Mouse (Mus musculus) megakaryocyte-erythroid progenitor cell, adult 5-6 weeks (primary cell): ENCODE measurements around the gene Ptpn7. TPM values are rescaled to one million over a fixed set of nuclear protein-coding genes. Genes with fewer than 3 reads are reported as not detected.

Experiments used
- ATAC-seq: replicated peaks from 2 replicates; pipeline ENCODE4 v1.8.0; 2016; ENCODE audit warnings: mild to moderate bottlenecking, inconsistent platforms; ENCODE audit not compliant: severe bottlenecking, poor library complexity, low FRiP score, low TSS enrichment
- total RNA-seq, 2 experiments: library from RNA; stranded (forward) in 1 of 2; stranded (reverse) in 1 of 2; fragments of 200-1000, 215-1000 nt in 1 of 2; fragments of >200 nt in 1 of 2; fragmentation: Nextera tagmentation in 1 of 2; gene quantifications; 2 replicates each; pipeline ENCODE4 v1.2.3; 2014 to 2017

Ptpn7 gene
- total RNA-seq, 2 experiments from 2014 or later: 93.7 to 110 TPM

DNA sequence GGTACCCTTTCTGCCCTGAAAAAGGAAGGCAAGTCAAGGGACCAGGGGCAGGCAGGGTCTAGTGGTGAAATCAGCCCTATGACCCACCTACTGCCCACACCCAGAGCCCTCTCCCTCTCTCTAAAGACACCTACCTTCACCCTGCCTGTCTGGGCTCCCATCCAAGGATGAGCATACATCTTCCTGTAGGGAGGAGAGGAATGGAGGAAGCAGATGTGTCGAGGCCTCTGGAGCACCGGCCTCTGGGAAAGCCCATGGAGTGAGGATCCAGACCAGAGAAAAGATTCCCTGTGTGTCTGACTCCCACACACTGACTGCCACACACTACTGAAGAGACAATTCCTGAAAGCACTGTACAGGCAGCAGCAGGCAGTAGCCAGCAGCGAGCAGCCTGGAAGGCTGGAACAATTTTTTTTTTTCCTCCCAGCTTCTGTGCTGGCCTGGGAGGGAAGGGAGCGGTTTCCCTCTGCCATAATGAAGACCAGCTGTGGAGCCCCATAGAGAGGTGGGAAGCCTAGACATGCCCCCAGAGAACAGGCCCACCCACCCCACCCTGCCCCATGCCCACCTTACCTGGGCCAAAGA is 6.0 kb upstream of the Ptpn7 start:
- ATAC-seq: no peak

DNA sequence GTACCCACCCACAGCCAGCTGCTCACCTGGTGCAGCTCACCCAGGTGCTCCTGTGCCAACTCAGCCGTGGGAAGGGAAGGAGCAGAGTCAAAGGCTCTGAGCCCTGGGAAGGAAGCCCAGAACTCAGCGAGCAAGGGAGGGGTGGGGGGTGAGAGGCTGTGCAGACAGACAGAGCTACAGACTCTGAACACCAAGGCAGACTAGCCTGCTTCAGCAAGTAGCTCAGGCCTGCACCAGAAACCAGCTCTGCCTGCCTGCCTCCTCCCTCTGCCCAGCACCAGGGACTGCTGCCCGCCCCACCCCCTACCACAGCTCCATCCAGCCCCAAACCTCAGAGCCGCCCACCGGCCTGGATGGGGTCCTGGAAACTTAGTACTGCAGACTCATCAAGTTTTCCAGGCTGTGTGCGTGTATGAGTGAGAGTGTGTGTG is 4.5 kb upstream of the Ptpn7 start:
- no peak for ATAC-seq

- ATAC-seq: no peak
These were observed 3.5 kb upstream of the Ptpn7 start for GRCm38 (mm10) chr1:135128986-135129385.

DNA sequence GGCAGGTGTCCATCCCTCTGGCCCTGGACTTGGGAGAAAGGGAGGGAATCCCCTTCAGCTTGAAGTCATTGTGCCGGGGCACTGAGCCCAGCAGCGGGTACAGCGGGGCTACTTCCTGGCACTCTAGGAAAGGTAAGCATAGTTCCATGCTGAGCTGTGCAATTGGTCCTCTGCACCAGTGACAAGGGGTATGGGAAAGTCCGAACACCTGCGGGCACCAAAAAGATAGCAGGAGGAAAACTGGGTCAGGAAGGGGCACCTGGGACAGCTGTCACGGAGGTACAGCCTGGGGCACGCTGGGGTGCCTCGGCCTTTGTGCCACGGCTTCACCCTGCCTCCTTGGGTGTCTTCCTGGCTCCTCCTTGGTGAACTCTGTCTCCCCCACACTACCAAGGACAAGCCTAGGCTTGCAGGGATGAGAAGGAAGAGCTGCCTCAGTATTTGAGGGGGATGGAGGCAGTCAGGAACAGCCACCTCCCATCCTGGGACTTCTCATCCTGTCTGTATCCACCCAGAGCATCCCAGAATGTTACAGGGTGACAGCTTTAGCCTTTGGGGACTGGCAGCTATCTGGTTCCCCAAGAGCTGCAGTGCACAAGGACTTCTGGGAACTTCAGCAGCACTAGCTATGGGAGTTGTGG is 2.8 kb upstream of the Ptpn7 start:
- no peak for ATAC-seq

DNA sequence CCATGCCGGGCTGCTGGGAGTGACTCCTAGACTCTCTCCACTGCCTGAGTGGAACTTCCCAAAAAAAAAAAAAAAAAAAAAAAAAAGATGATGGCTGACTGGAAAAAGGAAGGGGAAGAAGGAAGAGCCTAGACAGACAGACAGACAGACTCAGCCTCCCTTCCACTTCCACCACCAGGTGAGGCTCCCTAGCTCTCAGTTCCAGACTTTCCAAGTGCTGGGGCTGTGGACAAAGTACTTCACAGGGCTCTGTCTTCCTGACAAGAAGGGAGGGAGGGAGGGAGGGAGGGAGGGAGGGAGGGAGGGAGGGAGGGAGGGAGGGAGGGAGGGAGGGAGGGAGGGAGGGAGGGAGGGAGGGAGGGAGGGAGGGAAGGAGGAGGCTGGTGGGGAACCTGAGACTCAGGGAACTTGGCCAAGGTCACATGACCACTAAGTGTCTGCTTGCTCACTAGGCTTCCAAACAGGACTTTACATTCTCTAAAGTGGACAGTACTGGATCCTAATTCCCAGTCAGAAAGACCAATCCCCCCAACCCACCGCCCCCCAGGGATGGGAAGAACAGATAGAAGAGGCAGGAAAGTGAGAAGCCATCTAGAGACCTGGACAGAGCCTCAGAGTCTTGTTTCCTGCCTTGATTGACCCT is 2.0 kb upstream of the Ptpn7 start:
- no peak for ATAC-seq

- peak; percentile 33 for ATAC-seq
These were observed 1.5 kb upstream of the Ptpn7 start for GRCm38 (mm10) chr1:135131034-135131433.

GRCm38 (mm10) chr1:135131560-135131959 is 940 bp upstream of the Ptpn7 start:
- ATAC-seq: no peak

DNA sequence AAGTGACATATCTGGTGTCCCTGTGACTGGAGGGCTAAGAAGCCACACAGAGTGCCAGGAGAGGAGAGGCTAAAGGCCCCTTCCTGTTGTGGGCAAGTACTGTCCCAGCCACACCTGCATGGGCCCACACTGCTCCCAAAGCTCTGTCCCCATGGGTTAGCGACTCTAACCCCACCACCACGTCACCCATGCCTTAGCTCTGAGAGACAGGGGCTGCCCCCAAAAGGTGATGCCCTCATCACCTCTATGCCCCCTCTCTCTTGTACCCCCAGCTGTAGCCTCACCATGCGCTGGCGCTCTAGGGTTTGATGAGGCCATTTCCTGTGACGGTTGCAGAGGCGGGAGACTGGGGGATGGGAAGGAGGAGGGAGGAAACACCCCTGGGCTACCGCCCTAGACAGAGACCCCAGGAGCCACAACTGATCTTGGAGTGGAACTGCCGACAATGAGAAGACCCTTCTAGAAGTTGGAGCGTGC is 431 bp downstream of the Ptpn7 start:
- ATAC-seq: peak; percentile 42

GRCm38 (mm10) chr1:135133678-135134435 is 1.4 kb downstream of the Ptpn7 start:
- peak; percentile 32; the same call in 1 of the 2 replicates for ATAC-seq

- ATAC-seq: no peak
These were observed 2.7 kb downstream of the Ptpn7 start for GRCm38 (mm10) chr1:135135111-135135787.

DNA sequence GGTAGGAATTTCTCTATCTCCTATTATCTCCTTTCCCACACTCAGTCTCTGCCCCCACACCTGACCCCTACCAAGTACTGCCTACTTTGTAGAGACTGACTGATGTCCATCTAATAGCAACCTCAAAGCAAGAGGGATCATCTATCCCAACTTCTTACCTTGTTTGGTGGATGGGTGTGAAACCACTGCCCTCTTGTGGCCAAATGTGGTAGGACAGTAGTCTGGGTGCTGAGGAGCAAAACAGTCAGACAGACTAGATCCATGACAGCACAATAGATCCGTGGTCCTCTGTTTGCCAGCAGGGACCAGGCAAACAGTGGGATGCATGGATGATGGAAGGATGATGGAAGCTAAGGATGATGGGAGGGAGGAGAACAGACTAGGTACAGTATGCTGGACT is 4.0 kb downstream of the Ptpn7 start:
- no peak for ATAC-seq

GRCm38 (mm10) chr1:135139906-135140305 is 7.4 kb downstream of the Ptpn7 start:
- no peak; the same call in 1 of the 2 replicates for ATAC-seq

DNA sequence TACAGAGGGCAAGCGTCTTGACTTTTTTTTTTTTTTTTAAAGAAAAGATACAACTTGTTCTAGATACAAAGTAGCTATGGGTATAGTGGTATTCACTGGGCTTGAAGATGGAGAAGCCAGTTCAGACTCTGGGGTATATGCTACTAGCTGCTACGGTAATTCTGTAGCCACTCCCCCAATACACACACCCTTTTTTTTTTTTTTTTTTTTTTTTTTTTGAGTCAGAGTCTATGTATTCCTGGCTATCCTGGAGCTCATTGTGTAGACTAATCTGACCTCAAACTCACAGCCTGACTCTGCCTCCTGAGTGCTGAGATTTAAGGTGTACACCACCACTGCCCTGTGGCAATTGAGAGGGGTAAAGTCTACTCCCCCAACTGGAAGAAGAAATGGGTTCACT is 10.0 kb downstream of the Ptpn7 start:
- ATAC-seq: no peak

DNA sequence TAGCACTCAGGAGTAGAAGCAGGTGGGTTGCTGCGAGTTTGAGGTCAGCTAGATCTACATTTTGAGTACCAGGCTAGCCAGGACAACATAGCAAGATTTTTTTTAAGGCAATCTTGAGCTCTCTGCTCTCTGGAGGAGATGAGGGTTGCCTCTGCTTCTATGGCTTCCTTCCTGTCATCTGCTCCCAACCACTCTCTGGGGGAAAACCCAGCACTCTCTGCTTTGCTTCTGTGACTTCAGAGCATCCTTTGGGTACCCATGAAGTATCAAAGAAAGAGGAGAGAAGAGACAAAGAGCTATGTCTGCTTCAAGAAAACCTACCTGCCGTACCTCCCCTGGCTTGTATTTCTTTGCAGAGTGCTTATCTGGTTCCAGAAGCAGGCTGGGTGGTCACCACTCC is 11.4 kb downstream of the Ptpn7 start:
- ATAC-seq: no peak

DNA sequence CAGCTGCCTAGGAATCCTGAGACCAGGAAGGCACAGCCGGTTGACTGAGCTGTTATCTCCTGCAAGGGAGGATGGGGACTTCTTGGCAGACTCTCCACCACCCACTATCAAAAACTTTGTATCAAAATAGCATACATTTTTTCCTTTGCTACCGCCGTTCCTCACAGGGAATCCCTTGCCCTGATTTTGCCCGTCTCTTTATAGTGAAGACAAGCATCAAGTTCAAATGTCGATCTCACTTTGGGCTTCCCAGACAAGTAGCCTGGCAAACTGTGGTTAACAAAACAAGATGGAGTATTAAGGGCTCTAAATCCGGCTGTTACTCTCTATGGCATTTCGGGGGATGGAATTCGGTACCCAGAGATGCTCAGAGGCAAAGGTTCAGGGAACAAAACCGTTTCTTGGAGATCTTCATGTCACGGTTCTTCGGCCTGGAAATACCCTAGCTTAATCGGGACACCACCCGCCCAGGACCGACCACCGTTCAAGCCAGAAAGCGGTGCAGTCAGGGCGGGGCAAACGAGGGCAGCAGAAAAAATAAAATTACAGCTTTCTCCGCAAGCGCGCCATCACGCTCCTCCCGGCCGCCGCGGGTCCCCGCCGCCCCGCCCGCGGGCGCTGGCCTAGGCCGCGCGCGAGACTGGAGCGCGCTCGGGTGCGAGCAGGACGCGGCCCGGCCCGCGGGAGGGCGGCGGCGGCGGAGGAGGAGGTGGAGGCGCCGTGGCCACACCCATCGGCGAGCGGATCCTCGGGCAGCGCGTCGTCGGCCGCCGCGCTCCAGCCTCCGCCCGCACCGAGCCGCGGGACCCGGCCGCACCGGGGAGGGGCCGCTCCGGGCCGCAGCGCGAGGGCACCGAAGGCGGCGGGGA is 13.8 kb downstream of the Ptpn7 start, which contains the start of gene Arl8a:
Arl8a (plus strand) TSS at position 748 of the 869 bp plus-strand sequence.
- ATAC-seq: peak; percentile 38

DNA sequence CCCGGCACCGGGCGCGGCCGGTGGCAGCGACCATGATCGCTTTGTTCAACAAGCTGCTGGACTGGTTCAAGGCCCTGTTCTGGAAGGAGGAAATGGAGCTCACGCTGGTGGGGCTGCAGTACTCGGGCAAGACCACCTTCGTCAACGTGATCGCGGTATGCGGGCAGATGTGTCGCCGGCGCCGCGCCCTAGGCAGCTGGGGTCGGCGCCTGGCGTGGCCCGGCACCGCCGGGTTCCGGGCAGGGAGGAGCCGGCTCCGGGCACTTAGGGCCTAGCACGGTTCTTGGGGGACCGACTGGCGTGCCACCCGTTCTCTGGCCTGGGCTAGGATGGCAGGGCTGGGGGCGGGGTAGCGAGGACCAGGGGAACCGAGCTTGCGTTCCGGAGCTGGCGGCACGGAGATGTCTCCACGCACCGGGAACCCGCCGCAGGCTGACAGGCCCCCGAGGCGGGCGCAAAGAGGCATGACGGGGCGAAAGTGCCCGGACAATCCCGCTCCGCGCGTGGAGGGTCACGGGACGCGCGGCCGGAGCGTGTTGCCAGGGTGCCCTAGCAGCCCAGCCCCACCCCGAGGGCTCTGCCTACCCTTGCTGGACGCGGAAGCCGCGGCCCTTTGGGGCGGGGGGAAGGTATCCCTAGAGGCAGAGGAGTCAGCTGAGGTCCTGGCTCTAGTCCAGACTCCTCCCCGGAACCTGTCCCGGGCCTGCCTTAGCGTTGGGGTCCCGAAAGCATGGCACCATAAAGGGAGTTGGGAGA is 14.6 kb downstream of the Ptpn7 start:
- ATAC-seq: peak; percentile 28

DNA sequence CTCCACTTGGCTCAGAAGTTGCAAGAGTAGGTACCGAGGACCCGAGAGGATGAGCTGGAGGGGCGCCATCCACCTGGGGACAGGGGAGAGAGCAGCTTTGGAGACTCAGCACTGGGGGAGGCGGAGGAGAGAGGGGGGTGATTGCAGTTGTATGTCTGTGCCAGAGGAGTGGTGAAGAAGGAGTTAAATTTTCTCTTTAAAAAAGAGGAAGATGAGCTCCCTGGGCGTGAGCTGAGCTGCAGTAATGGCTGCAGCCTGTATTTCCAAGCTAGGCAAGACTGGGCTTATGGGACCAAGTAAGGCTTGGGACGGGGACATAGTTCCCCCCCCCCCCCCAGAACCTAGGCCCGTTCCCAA is 15.2 kb downstream of the Ptpn7 start:
- peak; percentile 28 for ATAC-seq

- ATAC-seq: no peak
These were observed 16.0 kb downstream of the Ptpn7 start for GRCm38 (mm10) chr1:135148476-135148875.
